Mouse (Mus musculus) neural tube, embryonic 14.5 days (tissue): ENCODE measurements around the gene Cdh8. TPM values are rescaled to one million over a fixed set of nuclear protein-coding genes. Genes with fewer than 3 reads are reported as not detected.

Source experiments
- ATAC-seq: fragments of 200-750 bp; cut with Nextera tagmentation; 2 replicates; pipeline ENCODE4 v1.8.0; 2017; ENCODE audit warnings: low read depth, mild to moderate bottlenecking, moderate TSS enrichment, moderate library complexity
- H3K27ac ChIP-seq: fragments of 300-500 bp; sonication (generic); 2 replicates; pipeline ENCODE4 v1.5.1; 2014; ENCODE audit warnings: low read depth, mild to moderate bottlenecking, control low read depth, low read length, moderate library complexity, mixed read lengths
- H3K27me3 ChIP-seq: fragments of 300-500 bp; sonication (generic); 2 replicates; pipeline ENCODE4 v1.6.1; 2014; ENCODE audit warnings: low read length; ENCODE audit not compliant: control insufficient read depth, insufficient read depth
- H3K36me3 ChIP-seq: fragments of 300-500 bp; sonication (generic); 2 replicates; pipeline ENCODE4 v1.6.1; 2014; ENCODE audit warnings: low read length, mixed read lengths; ENCODE audit not compliant: control insufficient read depth, insufficient read depth
- H3K4me1 ChIP-seq: fragments of 300-500 bp; sonication (generic); 2 replicates; pipeline ENCODE4 v1.6.1; 2014; ENCODE audit warnings: low read length; ENCODE audit not compliant: control insufficient read depth, insufficient read depth
- H3K4me2 ChIP-seq: fragments of 300-500 bp; sonication (generic); 2 replicates; pipeline ENCODE4 v1.6.1; 2014; ENCODE audit warnings: mild to moderate bottlenecking, low read depth, low read length, control low read depth
- H3K4me3 ChIP-seq: fragments of 300-500 bp; sonication (generic); 2 replicates; pipeline ENCODE4 v1.5.1; 2014; ENCODE audit warnings: low read depth, low read length, control low read depth, mixed read lengths
- H3K9ac ChIP-seq: fragments of 300-500 bp; sonication (generic); replicated peaks from 2 replicates; pipeline ENCODE4 v1.6.1; 2014; ENCODE audit warnings: low read depth, mild to moderate bottlenecking, control low read depth, low read length, mixed read lengths
- H3K9me3 ChIP-seq: fragments of 300-500 bp; sonication (generic); 2 replicates; pipeline ENCODE4 v1.6.1; 2016; ENCODE audit warnings: low read length; ENCODE audit not compliant: control insufficient read depth
- WGBS: fragments of 180-500 bp; shearing (Covaris S2); extraction: QIAGEN DNeasy Blood & Tissue Kit; methylation state at CpG from one replicate; pipeline ENCODE4 v1.1.7; 2014; 5-methylcytosine and 5-hydroxymethylcytosine counted together
- polyA plus RNA-seq: library from polyadenylated mRNA; unstranded; fragments of >200 nt; fragmentation: Nextera tagmentation; extraction: Ambion mirVana; gene quantifications from 2 replicates; pipeline ENCODE4 v1.2.1, GENCODE M21; 2014

Gene Cdh8
- polyA plus RNA-seq, 1 experiment from 2014 or later = 134 TPM

- Histone ChIP-seq H3K4me1 (no peaks in the 10 kb centered on the region), H3K4me3 (no peak overlapping the region), H3K9me3 (no peaks in the 10 kb centered on the region), H3K4me2 (no peak overlapping the region), H3K36me3 (no peaks in the 10 kb centered on the region), H3K27ac (no peak overlapping the region), H3K27me3 (no peaks in the 10 kb centered on the region), H3K9ac (no peak overlapping the region)
- WGBS = 69% methylated on average over 8 of the region's 8 CpGs
- ATAC-seq = no peak
Observed at GRCm38 (mm10) chr8:99048664-99049363, 367.5 kb downstream of the Cdh8 start.

- Histone ChIP-seq H3K4me3 (no peak overlapping the region), H3K9me3 (no peaks in the 10 kb centered on the region), H3K4me1 (no peaks in the 10 kb centered on the region), H3K27ac (no peak overlapping the region), H3K9ac (no peak overlapping the region), H3K27me3 (no peaks in the 10 kb centered on the region), H3K36me3 (no peaks in the 10 kb centered on the region), H3K4me2 (no peak overlapping the region)
- WGBS = 96% methylated on average over 2 of the region's 2 CpGs
- no peak for ATAC-seq
Observed at GRCm38 (mm10) chr8:99040423-99040822, 375.8 kb downstream of the Cdh8 start.

- Histone ChIP-seq H3K4me1 (no peaks in the 10 kb centered on the region), H3K9me3 (no peaks in the 10 kb centered on the region), H3K4me2 (no peak overlapping the region), H3K9ac (no peak overlapping the region), H3K27me3 (no peaks in the 10 kb centered on the region), H3K27ac (no peak overlapping the region), H3K4me3 (no peak overlapping the region), H3K36me3 (no peaks in the 10 kb centered on the region)
- 76% methylated on average over 4 of the region's 4 CpGs for WGBS
- ATAC-seq = no peak
Observed at GRCm38 (mm10) chr8:99031060-99031459, 385.2 kb downstream of the Cdh8 start.
